Mouse (Mus musculus) hindbrain, embryonic 13.5 days (tissue): ENCODE measurements at regions not wholly inside any gene's neighbourhood (a gene's known extent, or its start where the extent isn't known, plus 50 kb on each side); places are given as distances from the start of the nearest gene placed in this dataset.

ENCODE experiments used
- ATAC-seq: fragments of 200-750 bp; cut with Nextera tagmentation; 2 replicates; pipeline ENCODE4 v1.8.0; 2017; ENCODE audit warnings: moderate TSS enrichment; ENCODE audit not compliant: low FRiP score
- H3K27ac ChIP-seq: fragments of 300-500 bp; sonication (generic); 2 replicates; pipeline ENCODE4 v1.5.1; 2015; ENCODE audit warnings: inconsistent platforms, mild to moderate bottlenecking, moderate library complexity
- H3K27me3 ChIP-seq: fragments of 300-500 bp; sonication (generic); 2 replicates; pipeline ENCODE4 v1.6.1; 2015; ENCODE audit warnings: mild to moderate bottlenecking, inconsistent platforms
- H3K36me3 ChIP-seq: fragments of 300-500 bp; sonication (generic); 2 replicates; pipeline ENCODE4 v1.6.1; 2015; ENCODE audit warnings: mild to moderate bottlenecking, inconsistent platforms
- H3K4me1 ChIP-seq: fragments of 300-500 bp; sonication (generic); replicated peaks from 2 replicates; pipeline ENCODE4 v1.6.1; 2015; ENCODE audit warnings: inconsistent platforms
- H3K4me2 ChIP-seq: fragments of 300-500 bp; sonication (generic); 2 replicates; pipeline ENCODE4 v1.6.1; 2015; ENCODE audit warnings: inconsistent platforms, mild to moderate bottlenecking, moderate library complexity
- H3K4me3 ChIP-seq: fragments of 300-500 bp; sonication (generic); 2 replicates; pipeline ENCODE4 v1.5.1; 2015; ENCODE audit warnings: mild to moderate bottlenecking, inconsistent platforms
- H3K9ac ChIP-seq: fragments of 300-500 bp; sonication (generic); 2 replicates; pipeline ENCODE4 v1.6.1; 2015; ENCODE audit warnings: mild to moderate bottlenecking, inconsistent platforms
- H3K9me3 ChIP-seq: fragments of 300-500 bp; sonication (generic); 2 replicates; pipeline ENCODE4 v1.6.1; 2016; ENCODE audit warnings: inconsistent platforms
- WGBS: fragments of 180-500 bp; shearing (Covaris S2); methylation state at CpG from one replicate; pipeline ENCODE4 v1.1.7; 2015; 5-methylcytosine and 5-hydroxymethylcytosine counted together

GRCm38 (mm10) chr1:122393660-122394355 lies 826.0 kb upstream of the Ddx18 start:
- H3K27me3 ChIP-seq = no peaks in the 10 kb centered on the region
- no peaks in the 10 kb centered on the region; the same call in 1 of the 2 replicates for H3K4me1 ChIP-seq
- 28% methylated on average over 3 of the region's 3 CpGs for WGBS
- H3K27ac ChIP-seq = no peak overlapping the region; the same call in 1 of the 2 replicates
- no peaks in the 10 kb centered on the region for H3K9me3 ChIP-seq
- no peak overlapping the region for H3K4me3 ChIP-seq
- no peaks in the 10 kb centered on the region for H3K36me3 ChIP-seq
- no peak overlapping the region for H3K9ac ChIP-seq
- no peak overlapping the region for H3K4me2 ChIP-seq
- ATAC-seq = peak; percentile 69

DNA sequence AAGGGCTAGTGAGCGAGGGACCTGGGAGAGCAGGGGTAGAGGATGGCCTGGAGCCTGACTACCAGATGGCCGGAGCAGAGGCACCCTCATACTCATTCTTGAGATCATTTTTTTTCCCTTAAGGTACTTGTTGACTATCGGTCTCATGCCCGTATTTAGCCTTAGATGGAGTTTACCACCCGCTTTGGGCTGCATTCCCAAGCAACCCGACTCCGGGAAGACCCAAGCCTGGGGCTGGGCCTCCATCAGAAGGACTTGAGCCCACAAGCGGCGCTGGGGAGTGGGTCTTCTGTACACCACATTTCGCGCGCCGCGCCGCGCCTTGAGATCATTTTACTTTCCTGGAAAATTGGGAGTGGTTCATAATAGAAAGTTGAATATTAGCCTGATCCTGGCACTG lies 789.2 kb upstream of the Ddx18 start:
- no peak for ATAC-seq
- peaks cover 3% of the 10 kb centered on the region; the same call in 1 of the 2 replicates for H3K9me3 ChIP-seq
- H3K4me2 ChIP-seq = no peak overlapping the region
- no peak overlapping the region for H3K27ac ChIP-seq
- 94% methylated on average over 16 of the region's 16 CpGs for WGBS
- no peaks in the 10 kb centered on the region for H3K4me1 ChIP-seq
- H3K4me3 ChIP-seq = no peak overlapping the region
- H3K36me3 ChIP-seq = no peaks in the 10 kb centered on the region
- H3K9ac ChIP-seq = no peak overlapping the region
- no peaks in the 10 kb centered on the region for H3K27me3 ChIP-seq

DNA sequence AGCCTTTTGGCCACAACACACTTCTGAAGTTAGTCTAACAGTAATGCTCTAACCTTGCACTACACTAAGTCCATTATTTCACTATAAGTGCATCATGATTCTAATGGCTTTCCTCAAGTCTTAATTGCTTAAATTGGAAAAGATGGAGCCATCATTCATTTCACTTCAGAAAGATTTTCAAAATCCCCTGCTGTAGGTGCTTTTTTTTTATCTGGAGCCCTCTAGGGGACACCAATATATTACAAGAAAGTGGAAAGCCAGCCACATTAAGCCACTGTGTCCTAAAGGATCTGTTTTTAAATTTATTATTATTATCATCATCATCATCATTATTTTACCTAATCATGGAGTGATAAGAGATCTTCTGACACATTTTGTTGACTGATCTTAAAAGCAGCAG lies 783.7 kb upstream of the Ddx18 start:
- Histone ChIP-seq H3K27me3 (no peaks in the 10 kb centered on the region), H3K9ac (no peak overlapping the region), H3K4me3 (no peak overlapping the region), H3K27ac (no peak overlapping the region), H3K4me2 (no peak overlapping the region), H3K9me3 (no peaks in the 10 kb centered on the region), H3K36me3 (no peaks in the 10 kb centered on the region), H3K4me1 (no peaks in the 10 kb centered on the region)
- no peak for ATAC-seq

- Histone ChIP-seq H3K9ac (no peak overlapping the region), H3K9me3 (no peaks in the 10 kb centered on the region), H3K4me1 (no peaks in the 10 kb centered on the region), H3K27me3 (no peaks in the 10 kb centered on the region), H3K4me3 (no peak overlapping the region), H3K27ac (no peak overlapping the region), H3K36me3 (no peaks in the 10 kb centered on the region), H3K4me2 (no peak overlapping the region)
- no peak for ATAC-seq
- 49% methylated on average over 6 of the region's 6 CpGs for WGBS
These were observed 765.5 kb upstream of the Ddx18 start for GRCm38 (mm10) chr1:122333267-122333666.

GRCm38 (mm10) chr1:122328276-122328675 lies 760.5 kb upstream of the Ddx18 start:
- ATAC-seq = no peak
- Histone ChIP-seq H3K9ac (no peak overlapping the region), H3K4me1 (no peaks in the 10 kb centered on the region), H3K4me2 (no peak overlapping the region), H3K27ac (no peak overlapping the region), H3K36me3 (no peaks in the 10 kb centered on the region), H3K27me3 (no peaks in the 10 kb centered on the region), H3K4me3 (no peak overlapping the region), H3K9me3 (no peaks in the 10 kb centered on the region)
- 34% methylated on average over 1 of the region's 1 CpGs for WGBS
